Mouse (Mus musculus) G1E (cell line): ENCODE measurements around the gene Sub1.

Source experiments
- CTCF ChIP-seq: IDR thresholded peaks from 2 replicates; pipeline ENCODE4 v1.5.1; 2012; ENCODE audit warnings: low read depth, low read length, inconsistent platforms, mixed read lengths
- TAL1 ChIP-seq: conservative IDR thresholded peaks from 2 replicates; pipeline ENCODE4 v1.6.1; 2012; ENCODE audit warnings: low read depth, low read length, inconsistent platforms, mixed read lengths

DNA sequence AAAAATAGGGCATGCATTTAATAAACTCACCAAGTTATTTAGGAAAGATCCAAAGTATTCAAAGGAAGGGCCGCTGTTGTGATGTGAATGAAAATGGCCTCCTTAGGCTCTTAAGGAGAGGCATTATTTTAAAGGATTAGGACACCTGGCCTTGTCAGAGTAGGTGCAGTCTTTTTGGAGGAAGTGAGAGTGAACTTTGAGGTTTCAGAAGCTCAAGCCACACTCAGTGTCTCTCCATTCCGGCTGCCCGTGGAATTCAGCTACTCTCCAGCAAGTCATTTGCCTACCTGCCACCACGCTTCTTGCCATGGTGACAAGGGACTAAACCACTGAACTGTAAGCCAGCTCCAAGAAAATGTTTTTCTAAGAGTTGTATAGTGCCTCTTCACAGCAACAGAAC is 8.2 kb downstream of the Sub1 start:
- TF ChIP-seq CTCF (no peak), TAL1 (no peak)
